Mouse (Mus musculus) midbrain, postnatal 0 days (tissue): Measurements from ENCODE around the gene Zfp579. TPM values are rescaled to one million over a fixed set of nuclear protein-coding genes. Genes with fewer than 3 reads are reported as not detected.
A peak's percentile ranks its signal among the peaks of the same experiment; 100 is the strongest.
"Not testable (repeated sequence)": the region's sequence is repeated elsewhere in the genome, so short reads cannot be mapped to it uniquely, and the experiment has no call there.

Experiments
- ATAC-seq: fragments of 200-750 bp; cut with Nextera tagmentation; 2 replicates; pipeline ENCODE4 v1.8.0; 2017; ENCODE audit warnings: moderate number of reproducible peaks, mild to moderate bottlenecking, moderate TSS enrichment, moderate library complexity; ENCODE audit not compliant: low FRiP score
- DNase-seq: peaks from one replicate; pipeline ENCODE4 v3.0.0-alpha.2; 2015; ENCODE audit warnings: low spot score
- H3K27ac ChIP-seq: fragments of 300-500 bp; sonication (generic); 2 replicates; pipeline ENCODE4 v1.5.1; 2014; ENCODE audit warnings: low read depth, mild to moderate bottlenecking, low read length, mixed read lengths
- H3K27me3 ChIP-seq: fragments of 300-500 bp; sonication (generic); 2 replicates; pipeline ENCODE4 v1.6.1; 2014; ENCODE audit warnings: low read length, control low read depth, mixed read lengths; ENCODE audit not compliant: insufficient read depth
- H3K36me3 ChIP-seq: fragments of 300-500 bp; sonication (generic); 2 replicates; pipeline ENCODE4 v1.6.1; 2014; ENCODE audit warnings: low read length, control low read depth, mixed read lengths; ENCODE audit not compliant: insufficient read depth
- H3K4me1 ChIP-seq: fragments of 300-500 bp; sonication (generic); 2 replicates; pipeline ENCODE4 v1.6.1; 2014; ENCODE audit warnings: mild to moderate bottlenecking, control low read depth, antibody characterized with exemption, low read length, mixed read lengths; ENCODE audit not compliant: insufficient read depth
- H3K4me2 ChIP-seq: fragments of 300-500 bp; sonication (generic); 2 replicates; pipeline ENCODE4 v1.6.1; 2014; ENCODE audit warnings: low read depth, mild to moderate bottlenecking, low read length, mixed read lengths; ENCODE audit not compliant: poor library complexity, severe bottlenecking
- H3K4me3 ChIP-seq: fragments of 300-500 bp; sonication (generic); 2 replicates; pipeline ENCODE4 v1.5.1; 2014; ENCODE audit warnings: low read depth, mild to moderate bottlenecking, low read length, moderate library complexity
- H3K9ac ChIP-seq: fragments of 300-500 bp; sonication (generic); replicated peaks from 2 replicates; pipeline ENCODE4 v1.6.1; 2014; ENCODE audit warnings: mild to moderate bottlenecking, low read length, moderate library complexity, mixed read lengths; ENCODE audit not compliant: poor library complexity, severe bottlenecking
- H3K9me3 ChIP-seq: fragments of 300-500 bp; sonication (generic); 2 replicates; pipeline ENCODE4 v1.6.1; 2016; ENCODE audit warnings: low read length, control low read depth
- CTCF ChIP-seq: IDR thresholded peaks from 2 replicates; pipeline ENCODE4 v1.5.1; 2016; ENCODE audit warnings: antibody characterized with exemption, mild to moderate bottlenecking
- WGBS: fragments of 180-500 bp; shearing (Covaris S2); extraction: QIAGEN DNeasy Blood & Tissue Kit; methylation state at CpG from one replicate; pipeline ENCODE4 v1.1.7; 2014; 5-methylcytosine and 5-hydroxymethylcytosine counted together
- polyA plus RNA-seq: library from polyadenylated mRNA; unstranded; fragments of >200 nt; fragmentation: Nextera tagmentation; extraction: Ambion mirVana; gene quantifications from 2 replicates; pipeline ENCODE4 v1.2.1, GENCODE M21; 2015
- total RNA-seq: library from RNA; depleted of rRNA; stranded (reverse); fragments of >200 nt; gene quantifications from 2 replicates; pipeline ENCODE4 v1.2.3, GENCODE M21; 2014

Zfp579 gene
- total and polyA plus RNA-seq, 2 experiments from 2014 or later: 43.3 to 54.3 TPM

DNA sequence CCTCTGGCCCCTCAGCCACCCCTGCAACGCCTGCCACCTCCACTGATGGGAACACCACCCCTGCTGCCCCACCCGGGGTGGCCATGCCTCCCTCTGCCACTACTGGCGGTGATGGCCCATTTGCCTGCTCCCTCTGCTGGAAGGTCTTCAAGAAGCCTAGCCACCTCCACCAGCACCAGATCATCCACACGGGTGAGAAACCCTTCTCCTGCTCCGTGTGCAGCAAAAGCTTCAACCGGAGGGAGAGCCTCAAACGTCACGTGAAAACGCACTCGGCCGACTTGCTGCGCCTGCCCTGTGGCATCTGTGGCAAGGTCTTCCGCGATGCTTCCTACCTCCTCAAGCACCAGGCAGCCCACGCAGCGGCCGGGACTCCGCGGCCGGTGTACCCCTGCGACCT lies 34.0 kb upstream of the Zfp579 start:
- Histone ChIP-seq H3K36me3 (peaks cover 63% of the 10 kb centered on the region), H3K9me3 (peaks cover 21% of the 10 kb centered on the region; the same call in 1 of the 2 replicates), H3K27ac (no peak overlapping the region), H3K9ac (no peak overlapping the region), H3K4me3 (no peak overlapping the region), H3K27me3 (no peaks in the 10 kb centered on the region), H3K4me2 (no peak overlapping the region), H3K4me1 (no peaks in the 10 kb centered on the region)
- 96% methylated on average over 21 of the region's 21 CpGs for WGBS
- ATAC-seq (no peak), DNase-seq (no peak)
- no peak for TF ChIP-seq CTCF

DNA sequence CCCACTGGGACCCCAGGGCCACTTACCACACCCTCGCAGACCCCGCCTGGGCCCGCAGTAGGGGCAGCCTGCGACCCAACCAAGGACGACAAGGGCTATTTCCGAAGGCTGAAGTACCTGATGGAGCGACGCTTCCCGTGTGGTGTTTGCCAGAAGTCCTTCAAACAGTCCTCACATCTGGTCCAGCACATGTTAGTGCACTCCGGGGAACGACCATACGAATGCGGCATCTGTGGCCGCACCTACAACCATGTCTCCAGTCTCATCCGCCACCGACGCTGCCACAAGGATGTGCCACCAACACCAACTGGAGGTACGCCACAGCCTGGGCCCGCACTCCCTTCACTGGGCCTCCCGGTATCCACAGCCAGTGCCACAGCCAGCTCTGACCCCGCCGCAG lies 33.6 kb upstream of the Zfp579 start:
- no peak overlapping the region for H3K4me3 ChIP-seq
- no peaks in the 10 kb centered on the region for H3K4me1 ChIP-seq
- H3K9me3 ChIP-seq: peaks cover 21% of the 10 kb centered on the region; the same call in 1 of the 2 replicates
- 96% methylated on average over 22 of the region's 22 CpGs for WGBS
- no peaks in the 10 kb centered on the region for H3K27me3 ChIP-seq
- H3K9ac ChIP-seq: no peak overlapping the region
- no peak overlapping the region for H3K4me2 ChIP-seq
- DNase-seq: no peak
- peaks cover 62% of the 10 kb centered on the region for H3K36me3 ChIP-seq
- no peak for TF ChIP-seq CTCF
- ATAC-seq: no peak
- H3K27ac ChIP-seq: no peak overlapping the region

- WGBS: 46% methylated on average over 5 of the region's 5 CpGs
- DNase-seq (no peak), ATAC-seq (no peak)
- TF ChIP-seq CTCF: no peak
- H3K4me1 ChIP-seq: peaks cover 7% of the 10 kb centered on the region; the same call in 1 of the 2 replicates
- H3K9me3 ChIP-seq: no peaks in the 10 kb centered on the region
- H3K4me3 ChIP-seq: peak overlapping the region; percentile 79
- peak overlapping the region; percentile 93 for H3K9ac ChIP-seq
- H3K27ac ChIP-seq: peak overlapping the region; percentile 94
- peaks cover 17% of the 10 kb centered on the region; the same call in 1 of the 2 replicates for H3K36me3 ChIP-seq
- H3K4me2 ChIP-seq: peak overlapping the region; percentile 91
- no peaks in the 10 kb centered on the region for H3K27me3 ChIP-seq
These were observed 25.2 kb upstream of the Zfp579 start for GRCm38 (mm10) chr7:5021197-5021596.

- Histone ChIP-seq H3K27ac (peak overlapping the region; percentile 94), H3K9me3 (no peaks in the 10 kb centered on the region), H3K9ac (peak overlapping the region; percentile 93), H3K4me1 (peaks cover 7% of the 10 kb centered on the region; the same call in 1 of the 2 replicates), H3K4me3 (peak overlapping the region; percentile 79), H3K27me3 (no peaks in the 10 kb centered on the region), H3K36me3 (peaks cover 17% of the 10 kb centered on the region; the same call in 1 of the 2 replicates), H3K4me2 (peak overlapping the region; percentile 91)
- TF ChIP-seq CTCF: no peak
- ATAC-seq (peak; percentile 7; the same call in 1 of the 2 replicates), DNase-seq (peak; percentile 11)
- WGBS: 0% methylated on average over 14 of the region's 15 CpGs
These were observed 24.7 kb upstream of the Zfp579 start for GRCm38 (mm10) chr7:5020685-5021084.

- TF ChIP-seq CTCF: no peak; the same call in 1 of the 2 replicates
- Histone ChIP-seq H3K9me3 (no peaks in the 10 kb centered on the region), H3K4me1 (peaks cover 7% of the 10 kb centered on the region; the same call in 1 of the 2 replicates), H3K27me3 (no peaks in the 10 kb centered on the region), H3K36me3 (peaks cover 17% of the 10 kb centered on the region; the same call in 1 of the 2 replicates), H3K9ac (peak within 1 kb of the TSS; percentile 93), H3K27ac (peak within 1 kb of the TSS; percentile 94), H3K4me3 (peak within 1 kb of the TSS; percentile 79), H3K4me2 (peak within 1 kb of the TSS; percentile 91)
- ATAC-seq (peak; percentile 89), DNase-seq (peak; percentile 100)
- WGBS: under 1% methylated on average over 46 of the region's 49 CpGs
These were observed 24.2 kb upstream of the Zfp579 start, which contains the start of the genes Zfp865 and Ccdc106 for GRCm38 (mm10) chr7:5020000-5020681. TSS of gene Zfp865 (plus strand) at chr7:5020376. TSS of gene Ccdc106 (plus strand) at chr7:5020553.

- peaks cover 17% of the 10 kb centered on the region; the same call in 1 of the 2 replicates for H3K36me3 ChIP-seq
- H3K9me3 ChIP-seq, H3K9ac ChIP-seq, H3K27me3 ChIP-seq, ATAC-seq, H3K4me1 ChIP-seq, DNase-seq: not testable (repeated sequence)
- peak overlapping the region; percentile 94 for H3K27ac ChIP-seq
- H3K4me2 ChIP-seq: peak overlapping the region; percentile 91
- WGBS: 28% methylated on average over 8 of the region's 8 CpGs
- H3K4me3 ChIP-seq: peak overlapping the region; percentile 79
These were observed 23.6 kb upstream of the Zfp579 start for GRCm38 (mm10) chr7:5019576-5019975.
